Mouse (Mus musculus): ENCODE data around the gene Cacnb3. TPM values are rescaled to one million over a fixed set of nuclear protein-coding genes. Genes with fewer than 3 reads are reported as not detected.

The Cacnb3 gene
- polyA plus RNA-seq, 2 experiments = 33.9 to 75.2 TPM

GRCm38 (mm10) chr15:98600036-98600709, 30.5 kb upstream of the Cacnb3 start:
- no peak overlapping the region for H3K27ac ChIP-seq (replicated peaks; ENCODE audit: low read depth, low read length)
- ATAC-seq (ENCODE audit: low FRiP score, low read depth) = no peak
- peaks cover 91% of the 10 kb centered on the region for H3K36me3 ChIP-seq (ENCODE audit: control insufficient read depth, insufficient read depth, low read length)
- no peak overlapping the region for H3K9ac ChIP-seq (ENCODE audit: low read depth, low read length, severe bottlenecking)
- no peak for TF ChIP-seq POLR2A (IDR thresholded peaks at IDR 0.05; ENCODE audit: borderline replicate concordance, extremely low read depth, insufficient read depth, insufficient read length)
- no peak overlapping the region for H3K4me3 ChIP-seq (replicated peaks; ENCODE audit: low read length)
- DNase-seq (ENCODE audit: low spot score) = no peak
- H3K4me1 ChIP-seq (ENCODE audit: control insufficient read depth, insufficient read depth, low read length) = peaks cover 20% of the 10 kb centered on the region
- H3K27me3 ChIP-seq (ENCODE audit: control insufficient read depth, insufficient read depth, low read length) = no peaks in the 10 kb centered on the region
- H3K9me3 ChIP-seq (ENCODE audit: control insufficient read depth, low read length) = no peaks in the 10 kb centered on the region
- WGBS = 87% methylated on average over 12 of the region's 12 CpGs
- H3K4me2 ChIP-seq (replicated peaks; ENCODE audit: low read depth, low read length, severe bottlenecking) = no peak overlapping the region

GRCm38 (mm10) chr15:98601832-98602190, 28.8 kb upstream of the Cacnb3 start:
- H3K36me3 ChIP-seq (ENCODE audit: control insufficient read depth, insufficient read depth, low read length) = peaks cover 76% of the 10 kb centered on the region
- H3K4me1 ChIP-seq (ENCODE audit: control insufficient read depth, insufficient read depth, low read length) = peaks cover 20% of the 10 kb centered on the region
- H3K27ac ChIP-seq (replicated peaks; ENCODE audit: low read depth, low read length) = 0 out of 2 replicates have a peak overlapping the region, but pooled peaks have one; percentile 33
- peak overlapping the region; percentile 42 for H3K4me2 ChIP-seq (replicated peaks; ENCODE audit: low read depth, low read length, severe bottlenecking)
- H3K9me3 ChIP-seq (ENCODE audit: control insufficient read depth, low read length) = no peaks in the 10 kb centered on the region
- TF ChIP-seq POLR2A (IDR thresholded peaks at IDR 0.05; ENCODE audit: borderline replicate concordance, extremely low read depth, insufficient read depth, insufficient read length) = no peak
- ATAC-seq (ENCODE audit: low FRiP score, low read depth) (no peak), DNase-seq (ENCODE audit: low spot score) (no peak)
- no peak overlapping the region; the same call in 1 of the 2 replicates for H3K4me3 ChIP-seq (replicated peaks; ENCODE audit: low read length)
- WGBS = 77% methylated on average over 7 of the region's 7 CpGs
- no peaks in the 10 kb centered on the region for H3K27me3 ChIP-seq (ENCODE audit: control insufficient read depth, insufficient read depth, low read length)
- H3K9ac ChIP-seq (ENCODE audit: low read depth, low read length, severe bottlenecking) = peak overlapping the region; percentile 36; the same call in 1 of the 2 replicates

- WGBS = 60% methylated on average over 13 of the region's 13 CpGs
These were observed 28.3 kb upstream of the Cacnb3 start for GRCm38 (mm10) chr15:98602191-98602881.

GRCm38 (mm10) chr15:98602921-98603458, 27.6 kb upstream of the Cacnb3 start:
- Histone ChIP-seq H3K4me3 (replicated peaks; ENCODE audit: low read length) (0 out of 2 replicates have a peak overlapping the region, but pooled peaks have one; percentile 1), H3K4me2 (replicated peaks; ENCODE audit: low read depth, low read length, severe bottlenecking) (peak overlapping the region; percentile 42), H3K36me3 (ENCODE audit: control insufficient read depth, insufficient read depth, low read length) (peaks cover 69% of the 10 kb centered on the region), H3K9ac (ENCODE audit: low read depth, low read length, severe bottlenecking) (peak overlapping the region; percentile 36; the same call in 1 of the 2 replicates), H3K27ac (replicated peaks; ENCODE audit: low read depth, low read length) (0 out of 2 replicates have a peak overlapping the region, but pooled peaks have one; percentile 33), H3K27me3 (ENCODE audit: control insufficient read depth, insufficient read depth, low read length) (no peaks in the 10 kb centered on the region), H3K4me1 (ENCODE audit: control insufficient read depth, insufficient read depth, low read length) (peaks cover 30% of the 10 kb centered on the region), H3K9me3 (ENCODE audit: control insufficient read depth, low read length) (no peaks in the 10 kb centered on the region)
- no peak for TF ChIP-seq POLR2A (IDR thresholded peaks at IDR 0.05; ENCODE audit: borderline replicate concordance, extremely low read depth, insufficient read depth, insufficient read length)
- DNase-seq (ENCODE audit: low spot score) (no peak), ATAC-seq (ENCODE audit: low FRiP score, low read depth) (no peak)
- 50% methylated on average over 4 of the region's 4 CpGs for WGBS

More at GRCm38 (mm10) chr15:98602191-98602881, 28.3 kb upstream of the Cacnb3 start:
- no peaks in the 10 kb centered on the region for H3K27me3 ChIP-seq (ENCODE audit: control insufficient read depth, insufficient read depth, low read length)
- peak overlapping the region; percentile 42 for H3K4me2 ChIP-seq (replicated peaks; ENCODE audit: low read depth, low read length, severe bottlenecking)
- H3K9ac ChIP-seq (ENCODE audit: low read depth, low read length, severe bottlenecking) = peak overlapping the region; percentile 36; the same call in 1 of the 2 replicates
- peak overlapping the region; percentile 33; the same call in 1 of the 2 replicates for H3K27ac ChIP-seq (replicated peaks; ENCODE audit: low read depth, low read length)
- peak overlapping the region; percentile 1; the same call in 1 of the 2 replicates for H3K4me3 ChIP-seq (replicated peaks; ENCODE audit: low read length)
- peaks cover 76% of the 10 kb centered on the region for H3K36me3 ChIP-seq (ENCODE audit: control insufficient read depth, insufficient read depth, low read length)
- no peaks in the 10 kb centered on the region for H3K9me3 ChIP-seq (ENCODE audit: control insufficient read depth, low read length)
- TF ChIP-seq POLR2A (IDR thresholded peaks at IDR 0.05; ENCODE audit: borderline replicate concordance, extremely low read depth, insufficient read depth, insufficient read length) = no peak
- peaks cover 24% of the 10 kb centered on the region for H3K4me1 ChIP-seq (ENCODE audit: control insufficient read depth, insufficient read depth, low read length)
- DNase-seq (ENCODE audit: low spot score) (no peak), ATAC-seq (ENCODE audit: low FRiP score, low read depth) (peak; percentile 51; the same call in 1 of the 2 replicates)

GRCm38 (mm10) chr15:98604041-98604575, 26.5 kb upstream of the Cacnb3 start:
- Histone ChIP-seq H3K27ac (replicated peaks; ENCODE audit: low read depth, low read length) (no peak overlapping the region), H3K4me2 (replicated peaks; ENCODE audit: low read depth, low read length, severe bottlenecking) (no peak overlapping the region), H3K27me3 (ENCODE audit: control insufficient read depth, insufficient read depth, low read length) (no peaks in the 10 kb centered on the region), H3K4me1 (ENCODE audit: control insufficient read depth, insufficient read depth, low read length) (peaks cover 35% of the 10 kb centered on the region), H3K9ac (ENCODE audit: low read depth, low read length, severe bottlenecking) (no peak overlapping the region), H3K9me3 (ENCODE audit: control insufficient read depth, low read length) (no peaks in the 10 kb centered on the region), H3K4me3 (replicated peaks; ENCODE audit: low read length) (no peak overlapping the region), H3K36me3 (ENCODE audit: control insufficient read depth, insufficient read depth, low read length) (peaks cover 59% of the 10 kb centered on the region)
- no peak for TF ChIP-seq POLR2A (IDR thresholded peaks at IDR 0.05; ENCODE audit: borderline replicate concordance, extremely low read depth, insufficient read depth, insufficient read length)
- no peak for ATAC-seq (ENCODE audit: low FRiP score, low read depth)
- 94% methylated on average over 24 of the region's 24 CpGs for WGBS
- DNase-seq (ENCODE audit: low spot score) = no peak

Data from limb, embryonic 14.5 days (tissue).